In the genomic region with DNA sequence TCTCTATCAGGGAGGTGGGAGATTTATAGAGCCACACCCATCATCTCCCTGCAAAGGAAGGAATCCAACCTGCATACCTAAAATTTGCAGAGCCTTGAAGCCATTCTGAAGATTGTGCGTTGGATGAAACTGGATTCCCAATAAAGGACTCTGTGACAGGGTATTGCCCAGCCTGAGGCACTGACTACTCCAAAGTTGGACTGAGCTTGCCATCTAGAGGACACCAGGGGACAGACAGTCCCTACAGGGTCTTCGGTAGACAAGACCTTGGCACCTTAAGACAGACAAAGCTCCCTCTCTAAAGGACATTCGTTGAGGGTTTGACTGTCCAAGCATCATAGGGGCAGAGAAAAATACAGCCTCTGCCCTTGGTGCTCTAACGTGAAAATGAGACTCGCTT, we compare ENCODE assay signal across 8 mouse cellular contexts.
DNase-seq lines count a peak whose midpoint lies in the region; ATAC-seq lines count a peak whose summit lies in the region.

No protein-coding gene starts in this region.

- H3K9ac ChIP-seq in heart, embryonic 11.5 days (ENCODE audit: low read depth, low read length): no peak overlapping the region

- H3K27me3 ChIP-seq in heart, embryonic 11.5 days (ENCODE audit: control insufficient read depth, insufficient read depth, low read length): no peaks in the 10 kb centered on the region

- no peak overlapping the region for H3K27ac ChIP-seq in heart, embryonic 11.5 days (ENCODE audit: low read depth, low read length)

- DNase-seq in cerebellum, adult 9-10 months: peak; percentile 3
- DNase-seq in cerebellum, adult 9-11 months: no peak
- peak; percentile 2 to 4 for DNase-seq in cerebellum, postnatal 36 days
- peak; percentile 54 to 67 for DNase-seq in kidney, postnatal 4 days
- peak; percentile 18 for DNase-seq in lung, postnatal 25 days (ENCODE audit: low spot score)
- peak; percentile 8 for DNase-seq in right cerebral cortex, postnatal 25 days

- WGBS in heart, embryonic 11.5 days (ENCODE audit: insufficient replicate concordance): 53% methylated on average over 5 of the region's 5 CpGs

- H3K4me1 ChIP-seq in heart, embryonic 11.5 days (ENCODE audit: control insufficient read depth, insufficient read depth, low read length): no peaks in the 10 kb centered on the region

- no peaks in the 10 kb centered on the region for H3K9me3 ChIP-seq in heart, embryonic 11.5 days (replicated peaks; ENCODE audit: control insufficient read depth, low read length)

- no peak overlapping the region for H3K4me3 ChIP-seq in heart, embryonic 11.5 days (ENCODE audit: low read depth, low read length)

- ATAC-seq in CD4-positive, CD25-positive, alpha-beta regulatory T cell, adult 4 months: peak; percentile 67
- 0 out of 2 replicates have a peak, but pooled peaks have one; percentile 26 for ATAC-seq in heart, embryonic 11.5 days (replicated peaks; ENCODE audit: insufficient number of reproducible peaks, low FRiP score, low TSS enrichment)

- H3K36me3 ChIP-seq in heart, embryonic 11.5 days (ENCODE audit: control insufficient read depth, insufficient read depth, low read length): no peaks in the 10 kb centered on the region

- H3K4me2 ChIP-seq in heart, embryonic 11.5 days: no peak overlapping the region
